Mouse (Mus musculus) brain, embryonic 14.5 days (tissue): ENCODE measurements around the gene Fam129a.

Experiments used
- CTCF ChIP-seq: fragments of 200-500 bp; IDR thresholded peaks from 2 replicates; pipeline ENCODE4 v1.5.1; 2012; ENCODE audit warnings: inconsistent platforms, mild to moderate bottlenecking, moderate library complexity, borderline replicate concordance; ENCODE audit not compliant: insufficient read depth, insufficient read length; ENCODE audit errors: extremely low read depth
- POLR2A ChIP-seq: fragments of 200-500 bp; IDR thresholded peaks from 2 replicates; pipeline ENCODE4 v1.6.1; 2012; ENCODE audit warnings: mild to moderate bottlenecking, inconsistent platforms, borderline replicate concordance; ENCODE audit not compliant: poor library complexity, insufficient read depth, insufficient read length, severe bottlenecking; ENCODE audit errors: extremely low read depth

GRCm38 (mm10) chr1:151630251-151630628 is 59.3 kb downstream of the Fam129a start:
- TF ChIP-seq CTCF (no peak), POLR2A (no peak)
